Mouse (Mus musculus) C2C12 (cell line): Measurements from ENCODE around the gene Mn1. TPM values are rescaled to one million over a fixed set of nuclear protein-coding genes. Genes with fewer than 3 reads are reported as not detected.

ENCODE experiments used
- H3K27me3 ChIP-seq: one replicate; pipeline ENCODE4 v1.6.1; 2011; ENCODE audit not compliant: control insufficient read depth, insufficient read depth, insufficient read length
- H3K36me3 ChIP-seq: one replicate; pipeline ENCODE4 v1.6.1; 2011; ENCODE audit not compliant: control insufficient read depth, insufficient read depth
- H3K4me3 ChIP-seq: one replicate; pipeline ENCODE4 v1.5.1; 2011; ENCODE audit warnings: mild to moderate bottlenecking, control low read depth; ENCODE audit not compliant: poor library complexity, insufficient read depth, severe bottlenecking
- H3K79me2 ChIP-seq: one replicate; pipeline ENCODE4 v1.6.1; 2011; ENCODE audit not compliant: control insufficient read depth, insufficient read depth
- H3K79me3 ChIP-seq: one replicate; pipeline ENCODE4 v1.6.1; 2011; ENCODE audit warnings: low read depth, control low read depth
- H3ac ChIP-seq: one replicate; pipeline ENCODE3; 2011; ENCODE audit warnings: low read depth; ENCODE audit not compliant: control insufficient read depth, insufficient read length
- CEBPB ChIP-seq: IDR thresholded peaks from one replicate; pipeline ENCODE4 v1.6.1; 2011; ENCODE audit warnings: low read depth, mild to moderate bottlenecking, control low read depth, moderate library complexity
- CTCF ChIP-seq: IDR thresholded peaks from one replicate; pipeline ENCODE4 v1.5.1; 2011; ENCODE audit not compliant: control insufficient read depth, insufficient read depth, insufficient read length
- FOSL1 ChIP-seq: IDR thresholded peaks from one replicate; pipeline ENCODE4 v1.8.0; 2011; ENCODE audit warnings: mild to moderate bottlenecking, low read length; ENCODE audit not compliant: poor library complexity, insufficient read depth, severe bottlenecking
- MAX ChIP-seq: IDR thresholded peaks from one replicate; pipeline ENCODE4 v1.6.1; 2011; ENCODE audit warnings: mild to moderate bottlenecking, control low read depth
- MYOD1 ChIP-seq: IDR thresholded peaks from one replicate; pipeline ENCODE4 v1.6.1; 2011; ENCODE audit warnings: low read depth; ENCODE audit not compliant: control insufficient read depth, insufficient read length
- MYOG ChIP-seq: IDR thresholded peaks from one replicate; pipeline ENCODE4 v1.6.1; 2011; ENCODE audit not compliant: control insufficient read depth, insufficient read length; ENCODE audit errors: extremely low read depth
- USF1 ChIP-seq: IDR thresholded peaks from one replicate; pipeline ENCODE4 v1.6.1; 2011; ENCODE audit warnings: low read depth, mild to moderate bottlenecking, control low read depth, moderate library complexity
- polyA plus RNA-seq: library from polyadenylated mRNA; unstranded; fragments of >200 nt; fragmentation: generic; extraction: Trizol; gene quantifications from one replicate; pipeline ENCODE4 v1.2.1, GENCODE M21; 2012; ENCODE audit warnings: missing spikeins

Gene Mn1
- polyA plus RNA-seq, 1 experiment, result not detected

- H3K79me2 ChIP-seq, result no peaks in the 10 kb centered on the region
- no peak for TF ChIP-seq CTCF
- no peak for TF ChIP-seq CEBPB
- no peak for TF ChIP-seq MYOG
- no peak for TF ChIP-seq FOSL1
- H3K36me3 ChIP-seq, result no peaks in the 10 kb centered on the region
- peaks cover 71% of the 10 kb centered on the region for H3K27me3 ChIP-seq
- no peak overlapping the region for H3ac ChIP-seq
- no peaks in the 10 kb centered on the region for H3K79me3 ChIP-seq
- H3K4me3 ChIP-seq, result no peak overlapping the region
Measured at GRCm38 (mm10) chr5:111402651-111402996, 14.5 kb upstream of the Mn1 start.

DNA sequence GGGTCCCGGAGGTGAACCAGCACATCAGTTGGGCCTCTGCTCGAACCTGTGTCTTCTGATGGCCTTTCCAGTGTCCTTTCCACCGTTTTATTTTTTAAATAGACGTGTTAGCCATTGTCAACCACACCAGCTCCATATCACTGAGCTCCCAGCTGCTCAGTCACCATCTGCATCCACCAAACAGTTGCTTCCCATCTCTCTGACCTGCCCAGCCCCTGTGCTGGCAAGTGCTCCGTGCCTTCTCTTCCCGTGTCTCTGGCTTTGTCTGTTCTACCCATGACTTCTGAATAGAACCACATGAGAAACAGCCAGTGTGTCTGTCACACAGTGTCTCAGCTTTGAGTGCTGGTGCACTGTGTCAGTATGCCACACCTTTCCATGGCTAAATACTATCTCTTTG lies 12.4 kb upstream of the Mn1 start:
- TF ChIP-seq MAX, result no peak
- TF ChIP-seq MYOD1, result no peak
- no peak for TF ChIP-seq CTCF
- no peak for TF ChIP-seq MYOG
- TF ChIP-seq CEBPB, result no peak
- no peak for TF ChIP-seq USF1
- no peak for TF ChIP-seq FOSL1
- no peaks in the 10 kb centered on the region for H3K79me3 ChIP-seq
- H3K36me3 ChIP-seq, result no peaks in the 10 kb centered on the region
- peaks cover 77% of the 10 kb centered on the region for H3K27me3 ChIP-seq
- no peaks in the 10 kb centered on the region for H3K79me2 ChIP-seq
- H3ac ChIP-seq, result no peak overlapping the region
- no peak overlapping the region for H3K4me3 ChIP-seq

- no peak overlapping the region for H3ac ChIP-seq
- no peaks in the 10 kb centered on the region for H3K79me2 ChIP-seq
- H3K79me3 ChIP-seq, result no peaks in the 10 kb centered on the region
- TF ChIP-seq CTCF (no peak), FOSL1 (no peak), MYOD1 (no peak), CEBPB (no peak), MYOG (no peak), USF1 (no peak), MAX (no peak)
- H3K4me3 ChIP-seq, result no peak overlapping the region
- H3K27me3 ChIP-seq, result peaks cover 78% of the 10 kb centered on the region
- H3K36me3 ChIP-seq, result no peaks in the 10 kb centered on the region
Measured at GRCm38 (mm10) chr5:111408470-111409105, 8.6 kb upstream of the Mn1 start.

DNA sequence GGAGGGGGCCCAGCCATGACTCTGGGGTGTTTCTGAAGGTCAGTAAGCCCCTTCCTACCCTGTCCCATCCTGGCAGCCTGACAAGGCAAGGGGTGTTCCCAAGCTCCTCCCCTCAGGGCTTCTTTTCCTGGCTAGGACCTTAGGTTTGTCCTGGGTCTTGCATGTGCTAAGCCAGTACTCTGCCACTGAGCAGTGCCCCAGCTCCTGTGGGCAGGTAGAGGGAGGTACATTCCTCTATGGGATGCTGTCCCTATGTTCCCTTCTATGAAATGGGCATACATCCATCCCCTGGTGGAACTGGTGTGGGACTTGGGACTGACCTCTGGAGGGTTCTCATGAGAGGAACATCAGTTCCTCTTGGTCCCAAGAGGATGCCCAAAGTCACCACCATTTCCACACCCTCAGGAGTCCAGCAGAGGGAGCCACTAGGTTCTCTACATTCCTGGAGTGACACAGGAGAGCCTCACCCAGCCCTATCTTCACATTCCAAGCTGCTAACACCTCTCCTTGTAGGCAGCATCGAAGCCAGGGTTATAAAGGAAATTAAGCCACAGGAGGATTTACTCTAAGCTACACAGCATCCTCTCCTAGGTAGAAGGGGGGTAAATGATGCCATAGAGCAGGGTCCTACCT lies 7.6 kb upstream of the Mn1 start:
- TF ChIP-seq MYOD1 (no peak), MAX (no peak), CTCF (no peak), FOSL1 (no peak), MYOG (no peak), CEBPB (no peak)
- peaks cover 79% of the 10 kb centered on the region for H3K27me3 ChIP-seq
- no peak overlapping the region for H3ac ChIP-seq
- no peaks in the 10 kb centered on the region for H3K79me3 ChIP-seq
- no peaks in the 10 kb centered on the region for H3K36me3 ChIP-seq
- H3K79me2 ChIP-seq, result no peaks in the 10 kb centered on the region
- no peak overlapping the region for H3K4me3 ChIP-seq

GRCm38 (mm10) chr5:111410665-111411064 lies 6.5 kb upstream of the Mn1 start:
- Histone ChIP-seq H3K79me2 (no peaks in the 10 kb centered on the region), H3ac (no peak overlapping the region), H3K27me3 (peaks cover 68% of the 10 kb centered on the region), H3K79me3 (no peaks in the 10 kb centered on the region), H3K36me3 (no peaks in the 10 kb centered on the region), H3K4me3 (no peak overlapping the region)
- TF ChIP-seq FOSL1 (no peak), USF1 (no peak), MYOD1 (no peak), CEBPB (no peak)

DNA sequence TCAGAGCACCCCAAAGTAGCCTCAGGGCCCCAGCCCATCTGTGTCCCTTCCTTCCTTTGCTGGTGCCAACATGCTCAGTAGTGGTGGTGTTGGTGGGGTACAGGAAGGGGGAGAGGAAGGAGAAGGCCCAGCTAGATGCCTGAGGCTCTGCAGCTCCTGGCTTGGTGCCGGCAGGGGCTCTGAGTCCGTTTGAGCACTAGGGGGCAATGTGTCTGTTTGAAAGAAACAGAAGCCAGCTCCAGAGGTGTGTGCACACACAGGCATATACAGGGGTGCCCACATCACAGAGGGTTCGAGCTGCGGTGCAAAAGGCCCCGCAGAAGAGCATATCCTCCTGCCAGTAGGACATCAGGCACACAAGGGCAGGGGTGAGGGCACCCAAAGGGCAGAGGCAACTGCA lies 3.0 kb upstream of the Mn1 start:
- no peak overlapping the region for H3ac ChIP-seq
- no peaks in the 10 kb centered on the region for H3K79me3 ChIP-seq
- peaks cover 75% of the 10 kb centered on the region for H3K27me3 ChIP-seq
- no peaks in the 10 kb centered on the region for H3K79me2 ChIP-seq
- H3K36me3 ChIP-seq, result no peaks in the 10 kb centered on the region
- TF ChIP-seq MYOG, result no peak
- TF ChIP-seq CTCF, result peak; percentile 48
- H3K4me3 ChIP-seq, result no peak overlapping the region
